Mouse (Mus musculus) layer of hippocampus, adult 11-12 months (tissue): ENCODE data around the gene Trmt10b.

ENCODE experiments used
- DNase-seq: peaks from one replicate; pipeline ENCODE4 v3.0.0; 2022; ENCODE audit warnings: low spot score

Gene Trmt10b

GRCm38 (mm10) chr4:45296662-45297564 is at the start of gene Trmt10b:
TSS of gene Trmt10b (plus strand) at chr4:45297127.
- peak; percentile 80 for DNase-seq

- DNase-seq, result no peak
These were observed 45.7 kb upstream of the Trmt10b start for GRCm38 (mm10) chr4:45251265-45251664.

DNA sequence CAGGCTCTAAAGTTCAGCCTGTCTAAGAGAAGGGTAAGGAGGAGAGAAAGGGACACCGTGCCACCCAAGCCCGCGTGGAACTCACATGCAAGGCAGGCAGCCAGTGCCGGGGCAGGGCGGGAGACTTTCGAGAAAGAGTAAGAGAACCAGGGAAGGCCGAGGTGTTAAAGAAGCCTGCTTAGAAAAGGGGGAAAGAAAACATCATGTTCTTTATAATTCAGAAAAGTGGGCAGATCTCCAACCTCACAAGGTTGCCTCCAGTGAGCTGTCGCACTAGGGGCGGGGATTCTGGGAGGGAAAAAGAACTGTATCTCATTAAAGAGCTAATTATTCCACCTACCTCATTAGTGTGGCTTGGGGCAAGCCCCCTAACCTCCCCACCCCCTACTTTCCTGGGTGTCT is 44.1 kb upstream of the Trmt10b start:
- peak; percentile 13 for DNase-seq

GRCm38 (mm10) chr4:45253839-45254601 is 42.9 kb upstream of the Trmt10b start:
- peak; percentile 10 for DNase-seq

DNA sequence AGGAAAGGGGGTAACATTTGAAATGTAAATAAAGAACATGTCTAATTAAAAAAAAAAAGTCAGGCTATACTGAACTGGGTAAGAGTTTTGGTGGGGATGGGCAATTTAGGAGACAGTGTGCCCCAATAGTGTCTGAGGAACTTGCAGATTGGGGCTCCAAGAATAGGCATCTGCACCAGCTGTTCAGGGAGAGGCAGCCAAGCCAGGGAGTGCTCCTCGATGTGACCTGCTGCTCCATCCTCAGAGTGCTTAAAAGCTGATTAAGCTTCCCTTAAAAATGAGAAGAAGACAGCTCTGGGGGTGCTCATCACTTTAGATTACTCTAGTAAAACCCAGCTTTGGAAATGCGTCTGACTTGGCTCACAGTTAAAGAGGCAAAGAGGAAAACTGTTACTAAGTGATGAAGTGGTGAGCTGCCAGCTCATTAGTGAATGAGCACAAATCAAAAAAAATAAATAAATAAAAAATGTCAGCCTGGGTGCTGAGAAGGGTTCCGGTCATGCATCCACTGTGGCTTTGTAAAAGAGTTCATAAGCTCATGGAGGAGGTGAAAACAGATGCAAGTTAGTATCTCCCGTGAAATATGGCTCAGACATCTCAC is 37.6 kb upstream of the Trmt10b start:
- no peak for DNase-seq

DNA sequence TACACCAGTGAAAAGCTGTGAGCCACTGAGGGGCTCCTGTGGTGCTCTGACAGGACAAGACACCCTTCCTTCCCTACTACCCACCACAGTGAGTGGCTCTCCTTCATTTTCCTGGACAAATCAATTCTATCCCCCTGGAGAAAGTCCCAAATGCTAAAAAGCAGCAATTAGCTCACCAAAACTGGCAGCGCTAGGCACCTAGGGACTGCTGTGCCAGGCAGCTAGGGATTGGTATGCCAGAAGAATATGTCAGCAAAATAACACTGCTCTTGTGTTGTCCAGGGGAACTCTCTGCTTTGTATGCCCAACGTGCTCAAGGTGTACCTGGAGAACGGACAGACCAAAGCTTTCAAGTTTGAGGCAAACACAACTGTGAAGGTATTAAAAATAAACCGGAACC is 35.4 kb upstream of the Trmt10b start:
- no peak for DNase-seq

GRCm38 (mm10) chr4:45267883-45268282 is 29.0 kb upstream of the Trmt10b start:
- DNase-seq, result no peak

- DNase-seq, result peak; percentile 59
These were observed 25.9 kb upstream of the Trmt10b start for GRCm38 (mm10) chr4:45271041-45271452.

DNA sequence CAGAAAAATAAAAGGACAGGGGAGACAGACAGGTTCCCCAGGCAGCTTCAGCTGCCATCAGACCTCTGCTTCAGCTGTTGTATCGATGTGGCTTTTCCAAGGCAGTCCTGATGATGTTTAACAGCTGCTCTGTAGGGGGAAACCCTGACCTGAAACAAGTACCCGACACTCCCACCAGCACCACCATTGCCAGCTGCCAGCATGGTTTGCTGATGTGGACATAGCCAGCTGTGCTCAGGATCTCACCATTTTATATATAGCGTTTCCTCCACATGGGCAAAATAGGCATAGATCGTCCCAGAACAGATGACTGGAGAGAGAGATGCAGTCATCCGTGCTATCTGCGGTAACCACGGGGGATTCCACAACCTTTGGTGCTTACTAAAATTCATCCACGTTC is 21.2 kb upstream of the Trmt10b start:
- DNase-seq, result no peak

- DNase-seq, result no peak
These were observed 17.6 kb upstream of the Trmt10b start for GRCm38 (mm10) chr4:45279292-45279691.

GRCm38 (mm10) chr4:45279981-45280548 is 16.9 kb upstream of the Trmt10b start:
- peak; percentile 72 for DNase-seq

DNA sequence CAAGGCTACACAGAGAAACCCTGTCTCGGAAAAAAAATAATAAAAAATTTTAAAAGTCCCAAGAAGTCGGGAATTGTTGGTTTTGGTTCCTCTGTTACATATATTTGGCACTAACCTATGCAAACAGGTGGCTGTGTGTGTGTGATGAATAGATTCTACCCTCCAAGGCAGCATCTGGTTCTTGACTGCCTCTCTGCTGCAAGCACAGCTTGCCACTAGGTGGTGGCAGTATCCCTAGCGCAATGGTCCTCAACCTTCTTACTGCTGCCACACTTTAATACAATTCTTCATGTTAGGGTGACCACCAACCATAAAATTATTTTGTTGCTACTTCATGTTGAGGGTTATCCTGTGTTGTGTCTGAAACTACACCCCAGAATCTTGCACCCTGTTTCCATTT is 10.6 kb upstream of the Trmt10b start:
- DNase-seq, result no peak

GRCm38 (mm10) chr4:45287906-45288305 is 9.0 kb upstream of the Trmt10b start:
- DNase-seq, result no peak

- DNase-seq, result no peak
These were observed 8.6 kb downstream of the Trmt10b start for GRCm38 (mm10) chr4:45305536-45305935.

DNA sequence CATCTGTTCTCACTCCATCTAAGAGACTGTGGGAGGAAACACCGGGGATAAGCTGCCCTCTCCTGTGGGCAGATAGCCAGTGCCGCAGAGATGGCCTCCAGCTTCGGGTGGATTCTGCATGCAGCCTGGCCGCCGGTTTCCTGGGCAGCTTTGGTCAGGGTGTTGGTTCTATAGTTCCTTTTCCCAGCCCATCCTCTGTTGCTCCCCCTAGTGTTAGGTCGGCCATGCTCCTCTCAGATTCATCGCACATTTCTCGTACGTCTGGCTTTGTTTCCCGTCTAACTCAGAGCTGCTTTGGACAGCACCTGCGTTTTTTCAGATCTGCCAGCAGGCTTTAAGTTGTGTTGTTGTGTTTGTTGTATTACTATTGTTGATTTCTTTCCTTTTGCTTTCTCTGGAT is 11.1 kb downstream of the Trmt10b start:
- no peak for DNase-seq

GRCm38 (mm10) chr4:45308606-45309005 is 11.7 kb downstream of the Trmt10b start:
- DNase-seq, result no peak

GRCm38 (mm10) chr4:45311056-45311455 is 14.1 kb downstream of the Trmt10b start:
- DNase-seq, result no peak

- peak; percentile 89 for DNase-seq
These were observed 23.4 kb downstream of the Trmt10b start for GRCm38 (mm10) chr4:45320159-45320816.

- DNase-seq, result no peak
These were observed 34.2 kb downstream of the Trmt10b start for GRCm38 (mm10) chr4:45331139-45331538.

- no peak for DNase-seq
These were observed 35.5 kb downstream of the Trmt10b start for GRCm38 (mm10) chr4:45332466-45332865.

DNA sequence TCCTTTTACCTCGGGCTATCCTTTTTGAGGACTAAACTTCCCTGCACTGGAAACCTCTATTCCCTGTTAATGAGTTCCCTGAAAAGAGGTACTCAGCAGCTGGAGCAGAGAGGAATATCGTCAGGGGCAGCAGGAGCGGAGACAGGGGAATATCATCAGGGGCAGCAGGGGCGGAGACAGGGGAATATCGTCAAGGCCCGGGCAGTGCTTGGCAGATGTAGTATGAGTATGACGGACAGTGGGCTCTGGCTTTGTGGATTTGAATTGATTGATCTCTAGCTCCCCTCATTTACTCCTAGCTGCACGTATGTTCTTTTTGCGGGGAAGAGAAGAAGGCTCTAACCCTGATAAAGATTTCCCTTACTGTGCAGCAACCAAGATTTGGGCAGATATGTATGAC is 44.3 kb downstream of the Trmt10b start:
- DNase-seq, result no peak
